Mouse (Mus musculus): ENCODE results near the gene Trmt1. TPM values are rescaled to one million over a fixed set of nuclear protein-coding genes. Genes with fewer than 3 reads are reported as not detected.

The Trmt1 gene
- polyA plus RNA-seq, 1 experiment from 2014 or later: 54.7 TPM

DNA sequence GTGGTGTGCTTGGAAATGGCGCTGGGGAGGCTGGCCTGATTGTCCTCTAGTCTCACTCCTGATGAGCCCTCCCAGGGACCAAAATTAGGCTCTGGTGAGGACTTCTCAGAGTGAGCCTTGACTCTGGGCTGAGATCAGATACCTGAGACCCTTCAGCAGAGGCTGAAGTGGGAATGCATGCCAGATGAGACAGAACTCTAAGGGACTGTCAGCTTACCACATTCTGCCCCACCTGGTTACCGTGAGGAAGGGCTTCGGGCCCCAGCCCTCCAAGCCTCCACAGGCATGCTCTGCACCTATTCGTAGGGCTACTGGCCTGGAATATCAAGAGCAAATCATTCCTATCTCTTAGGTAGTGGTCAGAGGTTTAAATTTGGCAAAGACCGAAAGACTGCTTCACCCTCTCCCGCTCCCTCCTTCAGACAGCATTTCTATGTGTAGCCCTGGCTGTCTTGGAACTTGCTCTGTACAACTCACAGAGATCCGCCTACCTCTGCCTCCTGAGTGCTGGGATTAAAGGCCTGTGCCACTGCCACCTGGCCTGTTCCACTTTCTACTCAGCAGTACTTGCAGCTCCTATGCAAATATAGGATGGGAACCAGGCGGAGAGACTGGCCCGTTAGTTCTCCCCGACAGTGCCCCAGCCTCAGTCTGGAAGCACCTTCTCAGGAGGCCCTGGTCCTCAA, 52.8 kb downstream of the Trmt1 start:
- peak overlapping the region; percentile 70 for H3K27ac ChIP-seq (ENCODE audit: low read length)
- no peak overlapping the region for H3K4me2 ChIP-seq (ENCODE audit: low read depth, low read length)
- H3K9me3 ChIP-seq (ENCODE audit: control insufficient read depth, low read length): no peaks in the 10 kb centered on the region
- WGBS: 59% methylated on average over 10 of the region's 10 CpGs
- H3K36me3 ChIP-seq (ENCODE audit: control insufficient read depth, insufficient read depth, low read length): no peaks in the 10 kb centered on the region
- H3K4me3 ChIP-seq (ENCODE audit: low read length): no peak overlapping the region
- H3K27me3 ChIP-seq (ENCODE audit: control insufficient read depth, insufficient read depth, low read depth, low read length): no peaks in the 10 kb centered on the region
- H3K4me1 ChIP-seq (replicated peaks; ENCODE audit: control insufficient read depth, insufficient read depth, low read length): peaks cover 68% of the 10 kb centered on the region
- ATAC-seq (ENCODE audit: low read depth): no peak
- H3K9ac ChIP-seq (ENCODE audit: low read length): peak overlapping the region; percentile 55; the same call in 1 of the 2 replicates

DNA sequence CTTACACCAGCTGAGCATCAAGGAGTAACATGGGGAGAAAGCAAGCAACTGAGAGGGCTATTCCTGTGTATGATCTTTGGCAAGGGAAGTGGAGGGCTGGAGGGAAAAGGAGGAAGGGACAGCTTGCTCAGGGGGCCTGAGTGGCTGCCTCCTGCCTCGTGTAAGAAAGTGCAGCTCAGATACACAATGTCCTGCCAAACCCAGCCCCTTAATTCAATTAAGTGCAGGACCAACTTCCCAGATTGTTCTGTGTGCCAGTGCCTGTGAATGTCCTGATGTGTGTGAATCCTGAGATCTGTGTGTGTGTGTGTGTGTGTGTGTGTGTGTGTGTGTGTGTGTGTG, 53.3 kb downstream of the Trmt1 start:
- H3K9me3 ChIP-seq (ENCODE audit: control insufficient read depth, low read length): no peaks in the 10 kb centered on the region
- peaks cover 71% of the 10 kb centered on the region for H3K4me1 ChIP-seq (replicated peaks; ENCODE audit: control insufficient read depth, insufficient read depth, low read length)
- H3K27ac ChIP-seq (ENCODE audit: low read length): peak overlapping the region; percentile 70
- no peak for ATAC-seq (ENCODE audit: low read depth)
- 10% methylated on average over 1 of the region's 1 CpGs for WGBS
- no peak overlapping the region for H3K9ac ChIP-seq (ENCODE audit: low read length)
- no peaks in the 10 kb centered on the region for H3K27me3 ChIP-seq (ENCODE audit: control insufficient read depth, insufficient read depth, low read depth, low read length)
- H3K4me2 ChIP-seq (ENCODE audit: low read depth, low read length): no peak overlapping the region
- no peak overlapping the region for H3K4me3 ChIP-seq (ENCODE audit: low read length)
- no peaks in the 10 kb centered on the region for H3K36me3 ChIP-seq (ENCODE audit: control insufficient read depth, insufficient read depth, low read length)

DNA sequence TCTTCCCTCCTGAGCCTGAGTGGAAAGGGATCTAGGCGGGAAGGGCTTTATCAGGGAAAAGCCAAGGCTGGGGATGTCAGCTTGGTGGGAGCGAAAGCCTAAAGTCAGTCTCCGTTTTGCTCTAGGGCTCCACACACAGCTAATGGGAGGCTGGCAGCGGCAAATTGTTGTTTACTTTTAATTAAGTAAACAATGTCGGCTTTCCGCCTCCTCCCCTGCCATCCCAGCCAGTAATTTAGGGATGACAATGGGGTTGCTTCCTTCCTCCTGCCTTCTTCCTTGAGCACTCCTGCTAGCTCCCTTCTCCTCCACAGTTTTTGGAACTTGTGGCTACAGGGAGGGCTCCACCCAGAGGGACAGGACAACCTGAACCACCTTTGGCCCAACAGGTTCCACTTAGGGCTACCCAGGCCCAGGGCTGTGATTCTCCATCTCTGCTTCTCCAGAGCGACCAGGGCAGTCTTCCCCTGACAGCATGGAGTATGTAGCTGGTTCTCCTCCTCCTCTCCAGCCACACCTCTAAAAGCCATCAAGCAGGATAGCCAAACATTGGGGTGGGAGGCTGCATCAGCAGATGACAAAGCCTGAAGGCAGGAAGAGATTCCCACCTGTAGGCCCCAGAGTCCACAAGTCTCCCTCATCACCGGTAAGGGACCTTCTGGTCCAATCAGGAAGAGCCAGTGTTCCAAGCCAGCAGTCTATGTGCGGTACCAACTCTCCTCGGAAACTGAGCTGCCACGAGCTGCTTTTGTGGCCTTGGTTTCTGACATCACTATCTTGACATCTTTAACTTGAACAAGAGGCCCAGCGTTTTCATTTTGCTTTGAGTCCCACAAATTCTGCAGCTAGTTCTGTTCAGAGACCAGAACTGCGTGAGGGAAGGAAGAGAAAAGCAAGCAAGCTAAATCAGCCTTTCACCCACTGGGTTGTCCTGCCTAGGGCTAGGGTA, 55.1 kb downstream of the Trmt1 start:
- peak overlapping the region; percentile 84 for H3K27ac ChIP-seq (ENCODE audit: low read length)
- H3K27me3 ChIP-seq (ENCODE audit: control insufficient read depth, insufficient read depth, low read depth, low read length): no peaks in the 10 kb centered on the region
- 0 out of 2 replicates have a peak overlapping the region, but pooled peaks have one; percentile 5 for H3K4me2 ChIP-seq (ENCODE audit: low read depth, low read length)
- no peak for ATAC-seq (ENCODE audit: low read depth)
- no peaks in the 10 kb centered on the region for H3K9me3 ChIP-seq (ENCODE audit: control insufficient read depth, low read length)
- 38% methylated on average over 13 of the region's 13 CpGs for WGBS
- H3K36me3 ChIP-seq (ENCODE audit: control insufficient read depth, insufficient read depth, low read length): no peaks in the 10 kb centered on the region
- H3K4me3 ChIP-seq (ENCODE audit: low read length): no peak overlapping the region
- H3K4me1 ChIP-seq (replicated peaks; ENCODE audit: control insufficient read depth, insufficient read depth, low read length): peaks cover 86% of the 10 kb centered on the region
- H3K9ac ChIP-seq (ENCODE audit: low read length): no peak overlapping the region; the same call in 1 of the 2 replicates

DNA sequence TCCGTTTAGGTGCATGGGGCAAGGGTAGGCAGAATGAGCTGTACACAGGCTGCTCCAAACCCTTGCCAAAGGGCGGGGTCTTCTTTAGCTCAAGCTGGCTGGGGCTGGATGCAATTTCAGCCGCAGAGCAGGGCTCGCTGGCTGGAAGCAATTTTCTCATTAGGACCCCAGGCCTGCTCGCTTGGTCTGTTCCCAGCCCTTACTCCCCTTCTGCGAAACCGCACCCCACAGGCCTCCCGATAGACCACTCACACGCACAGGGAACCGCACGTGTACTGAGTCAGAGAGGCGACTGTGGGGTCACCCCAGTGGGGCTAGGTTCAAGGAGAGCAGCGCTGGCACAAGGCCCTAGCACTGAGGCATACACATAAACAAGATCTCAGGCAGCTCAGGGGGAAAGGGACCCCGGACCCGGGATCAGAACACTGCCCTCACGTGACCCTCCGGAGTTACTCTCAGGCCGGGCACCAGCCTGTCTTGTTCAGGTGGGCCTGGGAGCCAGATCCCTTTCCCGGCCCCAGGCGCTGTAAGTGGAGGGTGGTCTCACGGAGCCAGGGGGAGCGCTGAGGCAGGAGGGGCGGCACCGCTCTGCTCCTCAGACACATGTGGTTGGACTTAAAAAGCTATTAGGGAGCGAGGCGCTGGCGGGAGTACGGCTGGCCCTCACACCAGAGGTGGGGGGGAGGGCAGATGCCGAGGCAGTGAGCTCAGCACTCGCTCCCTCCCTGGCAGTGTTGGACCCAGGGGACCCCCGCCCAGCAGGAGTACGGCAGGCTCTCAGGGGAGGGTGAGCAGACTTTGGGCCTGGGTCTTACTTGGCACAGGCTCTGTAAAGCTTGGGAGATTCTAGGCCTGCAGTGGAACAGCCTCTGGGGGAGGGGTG, 56.3 kb downstream of the Trmt1 start:
- ATAC-seq (ENCODE audit: low read depth): peak; percentile 62
- 15% methylated on average over 31 of the region's 32 CpGs for WGBS
- peak overlapping the region; percentile 84 for H3K27ac ChIP-seq (ENCODE audit: low read length)
- peak overlapping the region; percentile 36 for H3K4me2 ChIP-seq (ENCODE audit: low read depth, low read length)
- no peaks in the 10 kb centered on the region for H3K9me3 ChIP-seq (ENCODE audit: control insufficient read depth, low read length)
- H3K4me1 ChIP-seq (replicated peaks; ENCODE audit: control insufficient read depth, insufficient read depth, low read length): peaks cover 89% of the 10 kb centered on the region
- peak overlapping the region; percentile 2; the same call in 1 of the 2 replicates for H3K4me3 ChIP-seq (ENCODE audit: low read length)
- H3K27me3 ChIP-seq (ENCODE audit: control insufficient read depth, insufficient read depth, low read depth, low read length): no peaks in the 10 kb centered on the region
- peak overlapping the region; percentile 57 for H3K9ac ChIP-seq (ENCODE audit: low read length)
- no peaks in the 10 kb centered on the region for H3K36me3 ChIP-seq (ENCODE audit: control insufficient read depth, insufficient read depth, low read length)

DNA sequence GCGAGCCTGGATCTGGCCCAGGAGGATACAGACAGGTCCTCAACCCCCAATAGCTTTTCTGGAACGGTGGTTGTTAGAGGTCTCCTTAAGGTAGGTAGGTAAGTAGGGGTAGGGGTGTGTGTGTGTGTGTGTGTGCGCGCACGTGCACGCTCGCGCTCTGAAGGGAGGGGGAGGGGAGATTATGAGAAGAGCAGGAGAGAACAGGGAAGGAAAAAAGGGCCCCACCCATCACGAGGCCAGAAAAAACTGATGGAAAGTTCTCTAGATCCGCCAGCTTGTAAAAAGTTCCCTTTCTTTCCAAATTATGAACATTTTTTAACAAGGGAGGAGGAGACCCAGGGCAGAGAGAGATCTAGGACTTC, 56.9 kb downstream of the Trmt1 start:
- Histone ChIP-seq H3K27ac (ENCODE audit: low read length) (peak overlapping the region; percentile 84), H3K9me3 (ENCODE audit: control insufficient read depth, low read length) (no peaks in the 10 kb centered on the region), H3K4me1 (replicated peaks; ENCODE audit: control insufficient read depth, insufficient read depth, low read length) (peaks cover 83% of the 10 kb centered on the region), H3K4me3 (ENCODE audit: low read length) (0 out of 2 replicates have a peak overlapping the region, but pooled peaks have one; percentile 2), H3K9ac (ENCODE audit: low read length) (peak overlapping the region; percentile 57), H3K4me2 (ENCODE audit: low read depth, low read length) (peak overlapping the region; percentile 36), H3K36me3 (ENCODE audit: control insufficient read depth, insufficient read depth, low read length) (no peaks in the 10 kb centered on the region), H3K27me3 (ENCODE audit: control insufficient read depth, insufficient read depth, low read depth, low read length) (no peaks in the 10 kb centered on the region)
- 18% methylated on average over 10 of the region's 10 CpGs for WGBS
- peak; percentile 15 for ATAC-seq (ENCODE audit: low read depth)

DNA sequence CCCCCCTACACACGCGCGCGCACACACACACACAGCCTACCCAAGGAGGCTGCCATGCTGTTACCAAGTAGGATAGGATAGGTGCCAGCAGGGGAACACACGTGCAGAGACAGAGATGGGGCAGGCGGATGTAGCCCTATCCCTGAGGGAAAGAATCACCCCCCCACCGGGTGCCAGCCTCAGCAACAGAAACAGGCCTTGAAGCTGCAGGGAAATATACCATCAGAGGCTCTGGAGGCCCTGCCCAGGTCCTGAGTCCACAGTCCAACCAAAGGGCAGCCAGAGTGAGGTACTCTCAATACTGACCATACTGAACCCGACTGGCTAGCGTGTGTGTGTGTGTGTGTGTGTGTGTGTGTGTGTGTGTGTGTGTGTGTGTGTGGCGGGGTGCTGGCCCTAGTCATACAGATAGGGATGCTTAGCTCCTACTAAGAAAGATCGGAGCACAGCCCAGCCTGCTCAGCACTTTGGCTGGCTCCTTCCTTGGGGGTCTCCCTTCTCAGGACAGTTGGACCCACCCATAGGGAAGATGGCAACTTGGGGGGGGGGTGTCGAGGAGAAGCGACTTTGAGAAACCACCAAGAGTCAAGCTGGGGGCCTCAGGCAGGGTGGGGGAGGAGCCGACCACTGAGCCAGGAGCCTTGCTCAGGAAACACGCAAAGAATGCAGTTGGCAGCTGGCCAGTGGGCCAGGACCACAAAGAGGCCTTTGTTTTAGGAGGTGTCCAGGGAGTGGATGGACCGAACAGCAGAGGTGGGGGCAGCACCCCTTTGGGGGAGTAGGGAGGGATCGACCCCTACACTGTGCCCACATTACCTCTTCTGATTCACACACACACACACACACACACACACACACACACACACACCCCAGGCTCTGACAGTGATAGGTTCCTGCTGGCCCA, 57.7 kb downstream of the Trmt1 start:
- H3K9me3 ChIP-seq (ENCODE audit: control insufficient read depth, low read length): no peaks in the 10 kb centered on the region
- WGBS: 15% methylated on average over 17 of the region's 17 CpGs
- H3K4me1 ChIP-seq (replicated peaks; ENCODE audit: control insufficient read depth, insufficient read depth, low read length): peaks cover 76% of the 10 kb centered on the region
- H3K9ac ChIP-seq (ENCODE audit: low read length): peak overlapping the region; percentile 17
- no peaks in the 10 kb centered on the region for H3K36me3 ChIP-seq (ENCODE audit: control insufficient read depth, insufficient read depth, low read length)
- no peaks in the 10 kb centered on the region for H3K27me3 ChIP-seq (ENCODE audit: control insufficient read depth, insufficient read depth, low read depth, low read length)
- no peak overlapping the region for H3K4me3 ChIP-seq (ENCODE audit: low read length)
- H3K27ac ChIP-seq (ENCODE audit: low read length): peak overlapping the region; percentile 84
- peak overlapping the region; percentile 36; the same call in 1 of the 2 replicates for H3K4me2 ChIP-seq (ENCODE audit: low read depth, low read length)
- peak; percentile 63 for ATAC-seq (ENCODE audit: low read depth)

- peak overlapping the region; percentile 17 for H3K9ac ChIP-seq (ENCODE audit: low read length)
- no peak for ATAC-seq (ENCODE audit: low read depth)
These were observed 59.2 kb downstream of the Trmt1 start for GRCm38 (mm10) chr8:84745032-84745925.

More at GRCm38 (mm10) chr8:84745032-84745925, 59.2 kb downstream of the Trmt1 start:
- no peak overlapping the region for H3K4me3 ChIP-seq (ENCODE audit: low read length)
- peak overlapping the region; percentile 12; the same call in 1 of the 2 replicates for H3K4me2 ChIP-seq (ENCODE audit: low read depth, low read length)
- peak overlapping the region; percentile 84 for H3K27ac ChIP-seq (ENCODE audit: low read length)
- peaks cover 61% of the 10 kb centered on the region for H3K4me1 ChIP-seq (replicated peaks; ENCODE audit: control insufficient read depth, insufficient read depth, low read length)
- H3K36me3 ChIP-seq (ENCODE audit: control insufficient read depth, insufficient read depth, low read length): no peaks in the 10 kb centered on the region
- H3K9me3 ChIP-seq (ENCODE audit: control insufficient read depth, low read length): no peaks in the 10 kb centered on the region
- WGBS: 16% methylated on average over 17 of the region's 17 CpGs
- H3K27me3 ChIP-seq (ENCODE audit: control insufficient read depth, insufficient read depth, low read depth, low read length): no peaks in the 10 kb centered on the region

Measured in lung, embryonic 16.5 days (tissue).